Mouse (Mus musculus) lung, postnatal 0 days (tissue): ENCODE data around the gene Cav3. TPM values are rescaled to one million over a fixed set of nuclear protein-coding genes. Genes with fewer than 3 reads are reported as not detected.

ENCODE experiments used
- ATAC-seq: fragments of 200-750 bp; cut with Nextera tagmentation; 2 replicates; pipeline ENCODE4 v1.8.0; 2017; ENCODE audit warnings: moderate library complexity
- DNase-seq: peaks from one replicate; pipeline ENCODE4 v3.0.0-alpha.2; 2016; ENCODE audit warnings: low spot score
- H3K27ac ChIP-seq: fragments of 300-500 bp; sonication (generic); 2 replicates; pipeline ENCODE4 v1.5.1; 2014; ENCODE audit warnings: antibody characterized with exemption, mild to moderate bottlenecking, low read length, mixed read lengths
- H3K27me3 ChIP-seq: fragments of 300-500 bp; sonication (generic); replicated peaks from 2 replicates; pipeline ENCODE4 v1.6.1; 2014; ENCODE audit warnings: low read length, mixed read lengths; ENCODE audit not compliant: insufficient read depth
- H3K36me3 ChIP-seq: fragments of 300-500 bp; sonication (generic); 2 replicates; pipeline ENCODE4 v1.6.1; 2014; ENCODE audit warnings: low read length, mixed read lengths; ENCODE audit not compliant: insufficient read depth
- H3K4me1 ChIP-seq: fragments of 300-500 bp; sonication (generic); 2 replicates; pipeline ENCODE4 v1.6.1; 2014; ENCODE audit warnings: antibody characterized with exemption, low read depth, low read length, mixed read lengths; ENCODE audit not compliant: insufficient read depth
- H3K4me2 ChIP-seq: fragments of 300-500 bp; sonication (generic); replicated peaks from 2 replicates; pipeline ENCODE4 v1.6.1; 2014; ENCODE audit warnings: low read depth, mild to moderate bottlenecking, low read length, moderate library complexity, mixed read lengths
- H3K4me3 ChIP-seq: fragments of 300-500 bp; sonication (generic); 2 replicates; pipeline ENCODE4 v1.5.1; 2014; ENCODE audit warnings: low read depth, low read length
- H3K9ac ChIP-seq: fragments of 300-500 bp; sonication (generic); replicated peaks from 2 replicates; pipeline ENCODE4 v1.6.1; 2014; ENCODE audit warnings: low read depth, mild to moderate bottlenecking
- H3K9me3 ChIP-seq: fragments of 300-500 bp; sonication (generic); 2 replicates; pipeline ENCODE4 v1.6.1; 2016; ENCODE audit warnings: low read length, mixed read lengths
- CTCF ChIP-seq: IDR thresholded peaks from 2 replicates; pipeline ENCODE4 v1.5.1; 2016; ENCODE audit warnings: antibody characterized with exemption, mild to moderate bottlenecking
- EP300 ChIP-seq: IDR thresholded peaks from 2 replicates; pipeline ENCODE4 v1.6.1; 2016; ENCODE audit warnings: antibody characterized with exemption, mild to moderate bottlenecking, control low read depth
- WGBS: fragments of 180-500 bp; shearing (Covaris S2); extraction: QIAGEN DNeasy Blood & Tissue Kit; methylation state at CpG from one replicate; pipeline ENCODE4 v1.1.7; 2014; 5-methylcytosine and 5-hydroxymethylcytosine counted together
- polyA plus RNA-seq: library from polyadenylated mRNA; unstranded; fragments of >200 nt; fragmentation: Nextera tagmentation; extraction: Ambion mirVana; gene quantifications from 2 replicates; pipeline ENCODE4 v1.2.1, GENCODE M21; 2015

Gene Cav3
- polyA plus RNA-seq, 1 experiment from 2014 or later, result 2.5 TPM

- no peaks in the 10 kb centered on the region for H3K4me1 ChIP-seq
- H3K27me3 ChIP-seq, result no peaks in the 10 kb centered on the region
- no peak overlapping the region for H3K9ac ChIP-seq
- no peaks in the 10 kb centered on the region for H3K9me3 ChIP-seq
- H3K36me3 ChIP-seq, result no peaks in the 10 kb centered on the region
- H3K27ac ChIP-seq, result no peak overlapping the region
- TF ChIP-seq EP300 (no peak), CTCF (no peak)
- no peak overlapping the region for H3K4me2 ChIP-seq
- no peak overlapping the region for H3K4me3 ChIP-seq
- ATAC-seq (no peak), DNase-seq (no peak)
- WGBS, result 81% methylated on average over 3 of the region's 3 CpGs
These were observed 39.4 kb downstream of the Cav3 start for GRCm38 (mm10) chr6:112498716-112499115.

DNA sequence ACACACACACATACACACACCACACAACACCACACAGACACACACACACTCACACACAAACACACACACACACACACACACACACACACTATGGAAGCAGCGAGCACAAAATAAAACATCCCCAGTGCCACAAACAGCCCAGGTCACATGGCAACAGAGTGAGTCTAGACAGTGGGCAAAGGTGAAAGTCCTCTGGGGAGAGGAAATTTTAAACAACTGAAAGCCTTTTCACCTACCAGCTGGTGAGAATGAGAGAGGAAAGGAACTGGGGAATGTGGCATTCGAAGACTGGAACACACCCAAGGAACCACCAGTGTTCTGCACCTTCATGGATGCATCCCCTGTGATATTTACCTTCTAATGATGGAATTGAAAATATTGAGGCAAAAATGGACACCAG is 40.2 kb downstream of the Cav3 start:
- H3K4me2 ChIP-seq, result no peak overlapping the region
- H3K27ac ChIP-seq, result no peak overlapping the region
- no peak for DNase-seq
- H3K9me3 ChIP-seq, result no peaks in the 10 kb centered on the region
- H3K4me1 ChIP-seq, result no peaks in the 10 kb centered on the region
- no peaks in the 10 kb centered on the region for H3K27me3 ChIP-seq
- H3K36me3 ChIP-seq, result no peaks in the 10 kb centered on the region
- H3K4me3 ChIP-seq, result no peak overlapping the region
- WGBS, result 62% methylated on average over 2 of the region's 2 CpGs
- H3K9ac ChIP-seq, result no peak overlapping the region
- TF ChIP-seq EP300 (no peak), CTCF (no peak)
- ATAC-seq, result no peak

DNA sequence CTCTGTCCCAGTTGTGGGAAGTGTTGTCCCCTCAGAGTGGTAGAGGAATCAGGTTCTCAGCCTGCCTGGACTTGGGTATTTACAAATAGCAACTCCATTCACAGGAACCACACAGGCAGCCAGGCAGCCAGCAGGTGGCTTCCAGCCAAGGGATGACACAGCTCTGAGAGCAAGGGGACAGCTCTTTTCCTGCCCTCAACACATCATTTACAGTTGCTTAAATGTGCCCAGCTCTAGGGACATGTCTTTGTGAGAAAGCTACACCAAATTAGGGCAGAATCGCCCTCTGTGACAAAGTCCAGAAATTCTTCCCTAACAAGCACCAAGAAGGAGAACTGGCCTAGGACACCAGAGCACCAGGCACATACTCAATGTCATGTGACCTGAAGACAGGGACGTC is 41.9 kb downstream of the Cav3 start:
- Histone ChIP-seq H3K4me1 (no peaks in the 10 kb centered on the region), H3K4me2 (no peak overlapping the region), H3K27ac (no peak overlapping the region), H3K36me3 (no peaks in the 10 kb centered on the region), H3K4me3 (no peak overlapping the region), H3K27me3 (no peaks in the 10 kb centered on the region), H3K9ac (no peak overlapping the region), H3K9me3 (no peaks in the 10 kb centered on the region)
- peak; percentile 60 for ATAC-seq
- peak; percentile 10; the same call in 1 of the 2 replicates for TF ChIP-seq CTCF
- no peak for TF ChIP-seq EP300
- peak; percentile 32 for DNase-seq
- 39% methylated on average over 2 of the region's 2 CpGs for WGBS

DNA sequence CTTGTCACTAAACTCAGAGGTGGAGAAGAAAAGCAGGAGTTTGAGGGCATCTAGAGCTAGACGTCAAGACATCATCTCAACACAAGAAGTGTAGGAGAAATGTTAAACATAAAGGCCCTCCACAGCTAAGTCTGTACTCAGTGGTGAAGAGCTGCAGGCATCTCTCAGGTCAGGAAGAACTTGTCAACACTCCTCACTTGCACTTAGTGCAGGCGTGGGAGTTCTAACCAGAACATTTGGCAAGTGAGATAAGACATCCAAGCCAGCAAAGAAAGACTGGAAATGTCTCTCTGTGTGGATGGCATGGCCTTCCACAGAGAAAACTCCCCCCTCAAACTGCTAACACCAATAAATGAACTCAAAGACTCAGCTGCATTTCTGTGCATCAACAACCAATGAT is 48.3 kb downstream of the Cav3 start:
- no peak for DNase-seq
- H3K9me3 ChIP-seq, result no peaks in the 10 kb centered on the region
- H3K4me3 ChIP-seq, result no peak overlapping the region
- no peak overlapping the region for H3K9ac ChIP-seq
- H3K27me3 ChIP-seq, result no peaks in the 10 kb centered on the region
- no peak for ATAC-seq
- TF ChIP-seq CTCF (no peak), EP300 (no peak)
- no peaks in the 10 kb centered on the region for H3K4me1 ChIP-seq
- H3K36me3 ChIP-seq, result no peaks in the 10 kb centered on the region
- no peak overlapping the region for H3K27ac ChIP-seq
- 18% methylated on average over 2 of the region's 2 CpGs for WGBS
- no peak overlapping the region for H3K4me2 ChIP-seq

DNA sequence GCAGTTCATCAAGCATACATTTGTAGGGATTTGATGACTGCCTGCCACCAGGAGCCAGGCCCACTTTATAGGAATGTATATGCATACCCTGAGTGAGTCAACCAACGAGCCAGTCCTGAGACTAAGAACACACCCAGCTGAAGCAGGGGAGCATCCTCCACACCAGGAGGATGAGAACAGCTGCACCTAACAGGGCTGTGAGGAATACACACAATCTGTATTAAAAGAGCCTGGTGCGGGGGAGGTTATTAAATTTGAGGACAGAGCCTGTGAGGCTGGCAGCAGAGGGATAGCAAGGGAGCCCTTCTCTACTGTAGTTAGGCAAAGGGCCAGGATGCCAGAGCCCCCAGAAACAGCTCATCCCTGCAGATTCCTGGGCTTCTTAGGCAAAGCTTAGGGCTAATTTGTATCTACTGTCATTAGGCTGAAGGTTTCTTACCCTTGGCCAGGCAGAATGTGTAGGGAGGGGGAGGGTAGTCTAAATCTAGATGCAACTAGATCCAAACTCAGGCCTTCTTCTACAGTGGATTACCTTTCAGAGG is 50.4 kb downstream of the Cav3 start:
- H3K36me3 ChIP-seq, result no peaks in the 10 kb centered on the region
- ATAC-seq (no peak), DNase-seq (no peak)
- WGBS, result 67% methylated on average over 2 of the region's 2 CpGs
- no peak overlapping the region for H3K27ac ChIP-seq
- H3K27me3 ChIP-seq, result no peaks in the 10 kb centered on the region
- no peak overlapping the region for H3K4me2 ChIP-seq
- no peak overlapping the region for H3K4me3 ChIP-seq
- H3K9me3 ChIP-seq, result no peaks in the 10 kb centered on the region
- TF ChIP-seq CTCF (no peak), EP300 (no peak)
- H3K9ac ChIP-seq, result no peak overlapping the region
- H3K4me1 ChIP-seq, result no peaks in the 10 kb centered on the region

DNA sequence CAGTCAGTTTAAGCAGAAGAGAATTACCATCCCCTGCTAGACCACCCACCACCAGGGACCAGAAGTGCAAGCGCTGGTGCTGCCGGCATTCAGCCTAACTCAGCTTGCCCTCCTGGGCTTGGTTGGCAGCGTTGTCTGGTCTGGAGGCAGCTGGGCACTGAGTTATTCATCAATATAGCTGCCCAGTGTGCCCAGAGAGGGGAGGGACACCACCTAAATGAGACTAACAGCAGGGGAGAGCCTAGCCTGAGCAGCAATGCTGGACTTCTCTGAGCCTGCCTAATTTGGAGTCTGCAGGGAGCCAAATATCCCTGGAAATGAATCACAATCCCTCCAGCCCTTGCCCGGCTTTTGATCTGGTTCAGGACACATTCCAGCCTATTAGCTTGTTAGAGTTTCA is 51.0 kb downstream of the Cav3 start:
- no peaks in the 10 kb centered on the region for H3K27me3 ChIP-seq
- TF ChIP-seq EP300 (no peak), CTCF (no peak)
- WGBS, result 55% methylated on average over 4 of the region's 4 CpGs

DNA sequence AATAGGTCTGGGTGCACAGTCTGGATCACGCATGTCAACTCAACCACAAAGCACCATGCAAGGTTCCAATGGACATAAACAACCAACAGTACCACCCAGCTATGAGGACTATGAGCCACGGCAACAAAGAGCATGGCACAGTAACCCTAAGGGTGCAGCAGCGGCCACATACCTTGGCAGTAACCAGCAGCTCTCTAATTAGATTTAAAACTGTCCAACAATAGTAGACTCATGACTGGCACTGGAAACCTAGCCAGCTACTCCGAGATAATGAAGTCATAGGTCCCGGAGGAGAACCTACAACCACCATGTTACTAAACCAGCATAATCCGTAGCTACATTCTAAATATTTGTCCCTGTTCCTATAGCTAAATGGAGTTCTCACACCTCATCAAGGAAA is 55.3 kb downstream of the Cav3 start:
- TF ChIP-seq EP300 (no peak), CTCF (no peak)
- Histone ChIP-seq H3K9ac (no peak overlapping the region), H3K9me3 (no peaks in the 10 kb centered on the region), H3K27me3 (no peaks in the 10 kb centered on the region), H3K4me1 (no peaks in the 10 kb centered on the region), H3K36me3 (no peaks in the 10 kb centered on the region), H3K27ac (no peak overlapping the region), H3K4me3 (no peak overlapping the region), H3K4me2 (no peak overlapping the region)
- 79% methylated on average over 6 of the region's 6 CpGs for WGBS
- no peak for DNase-seq
- ATAC-seq, result no peak

More for the DNA sequence above, 51.0 kb downstream of the Cav3 start:
- no peak overlapping the region for H3K9ac ChIP-seq
- no peak overlapping the region for H3K4me3 ChIP-seq
- H3K9me3 ChIP-seq, result no peaks in the 10 kb centered on the region
- no peaks in the 10 kb centered on the region for H3K4me1 ChIP-seq
- H3K36me3 ChIP-seq, result no peaks in the 10 kb centered on the region
- ATAC-seq (no peak), DNase-seq (no peak)
- no peak overlapping the region for H3K4me2 ChIP-seq
- H3K27ac ChIP-seq, result no peak overlapping the region
